Mouse (Mus musculus): ENCODE measurements around the gene Sh3pxd2a.

The Sh3pxd2a gene

GRCm38 (mm10) chr19:47374916-47375573, 89.2 kb downstream of the Sh3pxd2a start:
- no peak for DNase-seq (ENCODE audit: low read depth, low spot score)

GRCm38 (mm10) chr19:47374440-47374839, 89.8 kb downstream of the Sh3pxd2a start:
- DNase-seq (ENCODE audit: low read depth, low spot score), result peak; percentile 53

GRCm38 (mm10) chr19:47372044-47372443, 92.2 kb downstream of the Sh3pxd2a start:
- no peak for DNase-seq (ENCODE audit: low read depth, low spot score)

GRCm38 (mm10) chr19:47371521-47371920, 92.7 kb downstream of the Sh3pxd2a start:
- no peak for DNase-seq (ENCODE audit: low read depth, low spot score)

GRCm38 (mm10) chr19:47369008-47369407, 95.2 kb downstream of the Sh3pxd2a start:
- DNase-seq (ENCODE audit: low read depth, low spot score), result no peak

GRCm38 (mm10) chr19:47367271-47367879, 96.8 kb downstream of the Sh3pxd2a start:
- no peak for DNase-seq (ENCODE audit: low read depth, low spot score)

GRCm38 (mm10) chr19:47366576-47366975, 97.6 kb downstream of the Sh3pxd2a start:
- DNase-seq (ENCODE audit: low read depth, low spot score), result no peak

- DNase-seq (ENCODE audit: low read depth, low spot score), result no peak
Measured at GRCm38 (mm10) chr19:47363086-47363668, 101.0 kb downstream of the Sh3pxd2a start.

- no peak for DNase-seq (ENCODE audit: low read depth, low spot score)
Measured at GRCm38 (mm10) chr19:47360921-47361320, 103.3 kb downstream of the Sh3pxd2a start.

- no peak for DNase-seq (ENCODE audit: low read depth, low spot score)
Measured at GRCm38 (mm10) chr19:47360017-47360416, 104.2 kb downstream of the Sh3pxd2a start.

GRCm38 (mm10) chr19:47359166-47359931, 104.9 kb downstream of the Sh3pxd2a start:
- peak; percentile 52 for DNase-seq (ENCODE audit: low read depth, low spot score)

- DNase-seq (ENCODE audit: low read depth, low spot score), result no peak
Measured at GRCm38 (mm10) chr19:47357297-47357696, 106.9 kb downstream of the Sh3pxd2a start.

- peak; percentile 58 for DNase-seq (ENCODE audit: low read depth, low spot score)
Measured at GRCm38 (mm10) chr19:47356188-47356857, 107.9 kb downstream of the Sh3pxd2a start.

- no peak for DNase-seq (ENCODE audit: low read depth, low spot score)
Measured at GRCm38 (mm10) chr19:47354456-47354855, 109.7 kb downstream of the Sh3pxd2a start.

GRCm38 (mm10) chr19:47349043-47349442, 115.2 kb downstream of the Sh3pxd2a start:
- DNase-seq (ENCODE audit: low read depth, low spot score), result no peak

- DNase-seq (ENCODE audit: low read depth, low spot score), result no peak
Measured at GRCm38 (mm10) chr19:47348395-47349016, 115.7 kb downstream of the Sh3pxd2a start.

- DNase-seq (ENCODE audit: low read depth, low spot score), result no peak
Measured at GRCm38 (mm10) chr19:47347021-47347643, 117.1 kb downstream of the Sh3pxd2a start.

GRCm38 (mm10) chr19:47346606-47347005, 117.6 kb downstream of the Sh3pxd2a start:
- DNase-seq (ENCODE audit: low read depth, low spot score), result no peak

- DNase-seq (ENCODE audit: low read depth, low spot score), result no peak
Measured at GRCm38 (mm10) chr19:47345851-47346568, 118.2 kb downstream of the Sh3pxd2a start.

- no peak for DNase-seq (ENCODE audit: low read depth, low spot score)
Measured at GRCm38 (mm10) chr19:47343422-47343821, 120.8 kb downstream of the Sh3pxd2a start.
